Mouse (Mus musculus) retina, adult 2 months (tissue): ENCODE results near the gene Ccdc47.

Experiments
- DNase-seq: peaks from one replicate; pipeline ENCODE4 v3.0.0-alpha.2; 2012; ENCODE audit warnings: low read depth, low spot score

Gene Ccdc47

GRCm38 (mm10) chr11:106162237-106162636, 53.9 kb downstream of the Ccdc47 start:
- DNase-seq = no peak

DNA sequence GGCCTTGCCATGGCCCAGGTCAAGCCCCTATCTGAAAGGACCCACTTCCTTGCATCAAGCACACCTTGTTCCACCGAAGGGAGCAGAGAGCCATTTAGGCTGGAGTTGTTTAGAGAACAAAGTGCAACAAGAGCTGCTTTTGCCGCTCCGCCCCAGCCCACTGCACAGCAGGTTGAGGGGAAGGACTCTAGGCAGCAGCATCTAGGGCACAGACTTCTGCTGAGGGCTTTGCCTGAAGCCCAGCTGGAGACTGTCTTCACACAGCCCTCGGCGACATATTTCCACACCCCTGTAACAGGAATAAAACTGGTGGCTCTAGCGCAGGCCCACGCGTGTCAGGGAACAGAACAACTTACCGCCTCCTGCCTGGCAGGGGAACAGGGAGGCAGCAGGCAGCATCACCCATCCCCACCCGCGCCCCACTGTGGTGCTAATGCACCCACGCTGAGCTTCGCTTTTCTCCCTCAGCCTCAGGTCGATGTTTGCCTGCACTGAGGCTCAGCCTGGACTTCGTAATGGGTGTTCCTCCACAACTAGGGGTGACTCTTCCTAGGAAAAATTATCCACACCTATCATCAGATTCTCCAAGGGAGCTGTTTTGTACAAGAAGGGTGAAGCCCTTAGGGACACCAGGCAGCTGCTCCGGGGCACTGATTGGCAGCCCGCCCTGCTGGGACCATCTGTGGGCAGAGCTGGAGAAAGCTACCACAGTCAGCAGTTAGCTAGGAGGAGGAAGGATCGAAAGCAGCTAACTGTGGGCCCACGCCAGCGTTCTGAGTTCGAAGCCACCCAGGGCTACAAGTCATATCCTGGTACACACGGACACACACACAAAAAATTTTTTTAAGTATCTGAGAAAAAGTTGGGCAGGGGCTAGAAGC, 55.1 kb downstream of the Ccdc47 start, which contains the start of the genes Gm10840 and Limd2:
Gene Gm10840, plus strand, starts transcription at position 10 of the 881 bp plus-strand sequence.
Gene Limd2, minus strand, starts transcription at position 20 of the 881 bp plus-strand sequence.
- DNase-seq = no peak

DNA sequence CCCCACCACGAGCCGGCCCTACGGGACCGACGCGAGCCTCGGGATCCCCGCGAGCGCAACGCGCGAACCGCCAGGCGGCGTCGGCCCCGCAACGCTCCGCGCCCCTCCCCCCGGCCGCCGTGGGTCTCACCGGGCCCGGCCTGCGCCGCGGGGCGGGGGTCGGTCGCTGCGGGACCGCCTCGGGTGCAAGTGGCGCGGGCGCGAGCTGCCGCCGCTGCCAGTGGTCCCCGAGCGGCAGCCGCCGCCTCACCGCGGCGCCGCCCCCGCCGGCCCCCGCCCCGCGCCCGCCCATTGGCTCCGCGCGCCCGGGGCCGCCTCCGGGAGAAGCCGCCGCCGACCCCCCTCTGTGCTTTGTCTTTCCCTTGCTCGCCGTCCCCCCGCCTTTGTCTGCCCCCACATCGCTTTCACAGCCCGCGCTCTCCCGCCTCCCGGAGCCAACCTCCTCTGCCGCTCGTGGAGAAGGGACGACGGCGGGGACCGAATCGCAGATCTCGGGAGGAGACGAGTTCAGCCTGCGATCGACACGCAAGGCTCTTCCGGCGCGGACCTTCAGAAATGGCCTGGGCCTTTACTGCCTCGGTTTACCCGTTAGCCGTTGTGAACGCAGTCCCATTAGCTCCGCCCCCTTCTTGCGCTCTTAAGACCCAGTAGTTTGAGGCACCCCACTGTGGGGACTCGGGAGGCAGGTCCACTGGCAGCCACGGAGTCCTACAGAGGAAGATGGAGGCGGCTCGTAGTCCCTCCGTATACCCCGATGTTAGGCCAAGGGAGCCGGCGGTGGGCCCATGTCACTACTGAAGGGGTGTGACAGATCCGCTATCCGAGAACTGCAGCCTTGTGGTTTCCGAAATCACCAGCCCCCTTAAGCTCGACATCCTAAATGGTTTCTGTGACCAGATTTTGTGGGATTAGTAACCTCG, 56.0 kb downstream of the Ccdc47 start:
- DNase-seq = no peak

DNA sequence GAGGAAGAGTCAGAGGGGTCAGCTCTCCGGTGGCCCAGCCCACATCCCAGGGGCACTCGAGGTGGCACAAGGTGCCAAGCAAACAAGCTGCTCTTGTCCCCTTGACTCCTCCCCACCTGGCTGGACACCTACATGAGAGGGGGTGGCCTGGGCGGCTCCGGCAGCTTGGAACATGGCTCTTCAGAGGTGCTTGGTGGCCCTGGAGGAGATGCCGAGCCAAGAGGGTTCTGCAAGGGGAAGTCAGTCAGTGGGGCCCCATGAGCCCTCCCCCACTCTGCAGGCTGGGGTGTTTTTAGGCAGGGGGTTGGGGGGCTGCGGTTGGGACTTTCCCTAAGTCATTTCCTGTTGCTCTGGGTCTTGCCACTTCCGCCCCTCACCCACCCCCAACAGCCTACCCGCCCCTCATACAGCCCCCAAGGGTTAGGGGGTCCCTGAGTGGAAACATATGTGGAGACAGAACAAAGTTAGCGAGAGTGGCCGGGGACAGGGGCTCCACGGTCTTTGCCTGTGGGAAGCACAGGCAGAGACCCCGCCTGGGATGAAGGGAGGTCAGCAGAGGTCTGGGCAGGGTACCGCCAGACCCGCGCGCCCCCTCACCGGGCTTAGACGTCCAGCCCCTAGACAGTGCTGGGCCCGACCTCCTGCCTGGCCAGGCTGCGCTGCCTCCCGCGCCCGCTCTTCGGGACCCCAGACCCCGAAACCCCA, 56.8 kb downstream of the Ccdc47 start:
- DNase-seq = no peak

DNA sequence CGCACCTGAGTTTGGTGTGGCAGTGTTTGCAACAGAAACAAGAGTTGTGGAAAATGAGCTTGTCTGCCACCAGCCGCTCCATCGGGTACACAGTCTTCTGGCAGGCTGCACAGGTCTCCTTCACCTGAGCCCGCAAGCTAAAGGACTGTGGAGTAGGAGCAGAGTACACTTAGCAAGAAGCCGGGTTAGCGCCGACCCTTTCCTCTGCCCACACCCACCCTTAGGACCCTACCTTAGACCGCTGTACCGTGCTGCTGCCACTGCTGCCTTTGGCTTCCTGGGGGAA, 57.3 kb downstream of the Ccdc47 start:
- no peak for DNase-seq

- no peak for DNase-seq
Measured at GRCm38 (mm10) chr11:106158081-106158929, 57.8 kb downstream of the Ccdc47 start.

- no peak for DNase-seq
Measured at GRCm38 (mm10) chr11:106157154-106157553, 59.0 kb downstream of the Ccdc47 start.

GRCm38 (mm10) chr11:106156257-106156656, 59.9 kb downstream of the Ccdc47 start:
- no peak for DNase-seq

DNA sequence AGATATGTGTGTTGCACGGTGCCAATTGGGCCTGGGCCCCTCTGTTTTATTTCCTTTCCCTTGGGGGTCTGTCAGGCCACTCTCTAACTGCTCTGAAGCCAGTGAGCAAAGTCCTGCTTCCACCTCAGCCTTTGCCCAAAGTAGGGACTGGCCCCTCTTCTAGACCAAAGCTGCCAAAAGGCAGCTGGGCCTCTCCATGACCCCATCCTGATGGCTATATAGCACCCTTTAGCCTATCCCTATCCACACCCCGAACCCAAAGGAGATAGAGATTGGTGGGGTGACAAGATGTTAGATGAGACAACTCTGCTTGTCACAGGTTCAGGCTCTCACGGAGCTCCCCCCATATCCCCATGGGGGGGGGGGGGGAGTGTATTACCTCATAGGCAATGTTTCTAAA, 60.4 kb downstream of the Ccdc47 start:
- no peak for DNase-seq

GRCm38 (mm10) chr11:106154770-106155169, 61.4 kb downstream of the Ccdc47 start:
- DNase-seq = no peak

- no peak for DNase-seq
Measured at GRCm38 (mm10) chr11:106154091-106154490, 62.1 kb downstream of the Ccdc47 start.

- no peak for DNase-seq
Measured at GRCm38 (mm10) chr11:106152132-106152531, 64.0 kb downstream of the Ccdc47 start.

DNA sequence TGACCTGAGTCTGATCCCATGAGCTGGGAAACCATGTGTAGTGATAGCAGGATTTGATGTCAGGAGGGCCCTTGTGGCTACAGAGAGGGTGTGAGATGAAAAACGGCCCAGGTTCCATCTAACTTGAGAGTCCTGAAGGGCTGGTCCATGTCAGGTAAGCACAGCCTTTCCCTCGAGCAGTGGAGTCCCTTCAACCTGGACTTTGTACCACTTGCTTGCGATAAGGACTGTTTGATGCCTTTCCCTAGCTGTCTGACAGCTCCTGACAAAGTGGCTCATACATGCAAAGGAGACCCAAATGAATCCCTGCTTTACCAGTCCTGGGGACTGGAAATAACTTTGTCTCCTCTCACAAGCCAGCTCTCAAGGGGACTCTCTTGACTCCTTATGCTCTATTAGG, 64.9 kb downstream of the Ccdc47 start:
- DNase-seq = no peak
